Mouse (Mus musculus) bone marrow macrophage, adult 2 months (primary cell): ENCODE data around the gene Fbxo10.

ENCODE experiments used
- CTCF ChIP-seq: IDR thresholded peaks from 2 replicates; pipeline ENCODE4 v1.5.1; 2012; ENCODE audit warnings: low read depth, mild to moderate bottlenecking, low read length, moderate library complexity
- POLR2A ChIP-seq: IDR thresholded peaks from 2 replicates; pipeline ENCODE4 v1.6.1; 2012; ENCODE audit warnings: mild to moderate bottlenecking, low read depth, low read length, borderline replicate concordance

GRCm38 (mm10) chr4:45067742-45068141 lies 16.7 kb downstream of the Fbxo10 start:
- TF ChIP-seq CTCF = no peak
- TF ChIP-seq POLR2A = no peak
